Mouse (Mus musculus): Measurements from ENCODE around the gene Rhof. TPM values are rescaled to one million over a fixed set of nuclear protein-coding genes. Genes with fewer than 3 reads are reported as not detected.
A peak's percentile ranks its signal among the peaks of the same experiment; 100 is the strongest.
"Not testable (repeated sequence)": the region's sequence is repeated elsewhere in the genome, so short reads cannot be mapped to it uniquely, and the experiment has no call there.

Gene Rhof
- total and polyA plus RNA-seq, 2 experiments = 0.09 to 0.86 TPM

GRCm38 (mm10) chr5:123068714-123069113, 63.8 kb downstream of the Rhof start:
- Histone ChIP-seq H3K9ac (ENCODE audit: low read depth, low read length) (no peak overlapping the region), H3K4me1 (ENCODE audit: control insufficient read depth, insufficient read depth, low read length) (0 out of 2 replicates have a peak, but pooled peaks cover 4% of the 10 kb centered on the region), H3K36me3 (ENCODE audit: control insufficient read depth, insufficient read depth, low read length) (no peaks in the 10 kb centered on the region), H3K27me3 (ENCODE audit: control insufficient read depth, insufficient read depth, low read length) (no peaks in the 10 kb centered on the region), H3K27ac (replicated peaks; ENCODE audit: insufficient read depth, low read depth, low read length) (no peak overlapping the region), H3K79me2 (ENCODE audit: control insufficient read depth, insufficient read depth, low read length) (no peaks in the 10 kb centered on the region), H3K4me3 (ENCODE audit: insufficient read depth, low read depth, low read length) (no peak overlapping the region)
- DNase-seq (ENCODE audit: extremely low read depth, low read depth, low spot score) = no peak
- WGBS = 98% methylated on average over 2 of the region's 2 CpGs
- TF ChIP-seq POLR2A (IDR thresholded peaks at IDR 0.05; ENCODE audit: extremely low read depth, insufficient read depth, low read length) (no peak), CTCF (IDR thresholded peaks at IDR 0.05; ENCODE audit: low read depth, low read length) (no peak)

DNA sequence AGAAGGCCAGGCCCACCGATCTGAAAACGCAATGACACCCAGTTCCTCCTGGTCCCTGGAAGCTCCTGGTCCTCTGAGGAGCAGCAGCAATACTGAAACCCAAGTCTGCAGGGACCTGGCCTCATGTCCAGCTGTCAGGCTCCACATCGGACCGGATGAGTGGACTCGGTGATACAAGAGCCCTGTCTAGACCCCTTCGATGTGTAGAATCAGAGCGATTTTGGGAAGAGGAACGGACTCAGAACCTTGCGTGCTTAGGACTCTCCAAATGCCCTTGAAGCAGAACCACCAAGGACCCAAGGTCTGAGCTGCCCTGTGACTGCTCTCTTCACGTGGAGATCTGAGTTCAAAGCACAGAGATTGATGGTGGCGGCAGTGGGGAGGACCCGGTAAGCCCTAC, 64.4 kb downstream of the Rhof start, which contains the start of gene Tmem120b:
Gene Tmem120b, plus strand, starts transcription at position 301 of the 400 bp plus-strand sequence.
- Histone ChIP-seq H3K4me1 (ENCODE audit: control insufficient read depth, insufficient read depth, low read length) (0 out of 2 replicates have a peak, but pooled peaks cover 4% of the 10 kb centered on the region), H3K36me3 (ENCODE audit: control insufficient read depth, insufficient read depth, low read length) (no peaks in the 10 kb centered on the region), H3K27ac (replicated peaks; ENCODE audit: insufficient read depth, low read depth, low read length) (no peak within 1 kb of the TSS), H3K4me3 (ENCODE audit: insufficient read depth, low read depth, low read length) (no peak within 1 kb of the TSS), H3K79me2 (ENCODE audit: control insufficient read depth, insufficient read depth, low read length) (no peaks in the 10 kb centered on the region), H3K9ac (ENCODE audit: low read depth, low read length) (no peak within 1 kb of the TSS), H3K27me3 (ENCODE audit: control insufficient read depth, insufficient read depth, low read length) (no peaks in the 10 kb centered on the region)
- WGBS = 88% methylated on average over 12 of the region's 12 CpGs
- no peak for TF ChIP-seq CTCF (IDR thresholded peaks at IDR 0.05; ENCODE audit: low read depth, low read length)
- TF ChIP-seq POLR2A (IDR thresholded peaks at IDR 0.05; ENCODE audit: extremely low read depth, insufficient read depth, low read length) = no peak
- no peak for DNase-seq (ENCODE audit: extremely low read depth, low read depth, low spot score)

- no peaks in the 10 kb centered on the region for H3K79me2 ChIP-seq (ENCODE audit: control insufficient read depth, insufficient read depth, low read length)
- no peak overlapping the region for H3K9ac ChIP-seq (ENCODE audit: low read depth, low read length)
- DNase-seq (ENCODE audit: extremely low read depth, low read depth, low spot score) = peak; percentile 69
- H3K27me3 ChIP-seq (ENCODE audit: control insufficient read depth, insufficient read depth, low read length) = no peaks in the 10 kb centered on the region
- no peak overlapping the region for H3K27ac ChIP-seq (replicated peaks; ENCODE audit: insufficient read depth, low read depth, low read length)
- no peak overlapping the region for H3K4me3 ChIP-seq (ENCODE audit: insufficient read depth, low read depth, low read length)
- TF ChIP-seq CTCF (IDR thresholded peaks at IDR 0.05; ENCODE audit: low read depth, low read length) (no peak), POLR2A (IDR thresholded peaks at IDR 0.05; ENCODE audit: extremely low read depth, insufficient read depth, low read length) (no peak)
- 0 out of 2 replicates have a peak, but pooled peaks cover 4% of the 10 kb centered on the region for H3K4me1 ChIP-seq (ENCODE audit: control insufficient read depth, insufficient read depth, low read length)
- no peaks in the 10 kb centered on the region for H3K36me3 ChIP-seq (ENCODE audit: control insufficient read depth, insufficient read depth, low read length)
- 13% methylated on average over 6 of the region's 6 CpGs for WGBS
Observed at GRCm38 (mm10) chr5:123067395-123067995, 65.0 kb downstream of the Rhof start.

GRCm38 (mm10) chr5:123064207-123064606, 68.3 kb downstream of the Rhof start:
- 0 out of 2 replicates have a peak, but pooled peaks cover 4% of the 10 kb centered on the region for H3K4me1 ChIP-seq (ENCODE audit: control insufficient read depth, insufficient read depth, low read length)
- 30% methylated on average over 6 of the region's 6 CpGs for WGBS

DNA sequence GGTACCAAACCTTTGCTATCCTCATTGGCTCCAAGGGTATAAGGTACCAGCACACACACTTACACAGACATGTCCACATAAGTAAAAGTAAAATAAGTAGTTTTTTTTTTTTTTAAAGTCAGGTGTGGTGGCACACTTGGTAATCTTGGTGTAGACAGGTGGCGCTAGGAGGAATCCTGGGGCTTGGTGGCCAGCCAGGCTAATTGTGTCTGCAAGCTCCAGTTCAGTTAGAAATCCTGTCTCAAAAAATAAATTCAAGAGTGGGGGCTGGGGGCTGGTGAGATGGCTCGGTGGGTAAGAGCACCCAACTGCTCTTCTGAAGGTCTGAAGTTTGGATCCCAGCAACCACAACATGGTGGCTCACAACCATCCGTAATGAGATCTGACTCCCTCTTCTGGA, 69.4 kb downstream of the Rhof start:
- H3K27ac ChIP-seq (replicated peaks; ENCODE audit: insufficient read depth, low read depth, low read length) = no peak overlapping the region
- no peak overlapping the region for H3K4me3 ChIP-seq (ENCODE audit: insufficient read depth, low read depth, low read length)
- no peak overlapping the region for H3K9ac ChIP-seq (ENCODE audit: low read depth, low read length)
- TF ChIP-seq POLR2A (IDR thresholded peaks at IDR 0.05; ENCODE audit: extremely low read depth, insufficient read depth, low read length) (no peak), CTCF (IDR thresholded peaks at IDR 0.05; ENCODE audit: low read depth, low read length) (no peak)
- H3K79me2 ChIP-seq (ENCODE audit: control insufficient read depth, insufficient read depth, low read length) = no peaks in the 10 kb centered on the region
- no peak for DNase-seq (ENCODE audit: extremely low read depth, low read depth, low spot score)
- no peaks in the 10 kb centered on the region for H3K27me3 ChIP-seq (ENCODE audit: control insufficient read depth, insufficient read depth, low read length)
- whole genome bisulfite sequencing = 87% methylated on average over 3 of the region's 3 CpGs
- no peaks in the 10 kb centered on the region for H3K36me3 ChIP-seq (ENCODE audit: control insufficient read depth, insufficient read depth, low read length)
- H3K4me1 ChIP-seq (ENCODE audit: control insufficient read depth, insufficient read depth, low read length) = 0 out of 2 replicates have a peak, but pooled peaks cover 5% of the 10 kb centered on the region

More at GRCm38 (mm10) chr5:123064207-123064606, 68.3 kb downstream of the Rhof start:
- H3K27me3 ChIP-seq (ENCODE audit: control insufficient read depth, insufficient read depth, low read length) = no peaks in the 10 kb centered on the region
- no peak overlapping the region for H3K9ac ChIP-seq (ENCODE audit: low read depth, low read length)
- DNase-seq (ENCODE audit: extremely low read depth, low read depth, low spot score) = peak; percentile 74
- no peak overlapping the region for H3K4me3 ChIP-seq (ENCODE audit: insufficient read depth, low read depth, low read length)
- no peaks in the 10 kb centered on the region for H3K36me3 ChIP-seq (ENCODE audit: control insufficient read depth, insufficient read depth, low read length)
- H3K79me2 ChIP-seq (ENCODE audit: control insufficient read depth, insufficient read depth, low read length) = no peaks in the 10 kb centered on the region
- TF ChIP-seq CTCF (IDR thresholded peaks at IDR 0.05; ENCODE audit: low read depth, low read length) (0 out of 2 replicates have a peak, but pooled peaks have one; percentile 32), POLR2A (IDR thresholded peaks at IDR 0.05; ENCODE audit: extremely low read depth, insufficient read depth, low read length) (no peak)
- H3K27ac ChIP-seq (replicated peaks; ENCODE audit: insufficient read depth, low read depth, low read length) = no peak overlapping the region

GRCm38 (mm10) chr5:123061402-123061749, 71.1 kb downstream of the Rhof start:
- not testable (repeated sequence) for H3K27ac ChIP-seq (replicated peaks; ENCODE audit: insufficient read depth, low read depth, low read length); H3K27me3 ChIP-seq (ENCODE audit: control insufficient read depth, insufficient read depth, low read length); H3K4me3 ChIP-seq (ENCODE audit: insufficient read depth, low read depth, low read length); DNase-seq (ENCODE audit: extremely low read depth, low read depth, low spot score); H3K9ac ChIP-seq (ENCODE audit: low read depth, low read length); H3K36me3 ChIP-seq (ENCODE audit: control insufficient read depth, insufficient read depth, low read length); H3K4me1 ChIP-seq (ENCODE audit: control insufficient read depth, insufficient read depth, low read length); H3K79me2 ChIP-seq (ENCODE audit: control insufficient read depth, insufficient read depth, low read length)
- 75% methylated on average over 6 of the region's 6 CpGs for WGBS
